Mouse (Mus musculus) 416B (cell line): ENCODE measurements around the gene Nlgn2.

Experiments used
- DNase-seq: peaks from one replicate; pipeline ENCODE4 v3.0.0; 2011; ENCODE audit warnings: low read depth

Gene Nlgn2

DNA sequence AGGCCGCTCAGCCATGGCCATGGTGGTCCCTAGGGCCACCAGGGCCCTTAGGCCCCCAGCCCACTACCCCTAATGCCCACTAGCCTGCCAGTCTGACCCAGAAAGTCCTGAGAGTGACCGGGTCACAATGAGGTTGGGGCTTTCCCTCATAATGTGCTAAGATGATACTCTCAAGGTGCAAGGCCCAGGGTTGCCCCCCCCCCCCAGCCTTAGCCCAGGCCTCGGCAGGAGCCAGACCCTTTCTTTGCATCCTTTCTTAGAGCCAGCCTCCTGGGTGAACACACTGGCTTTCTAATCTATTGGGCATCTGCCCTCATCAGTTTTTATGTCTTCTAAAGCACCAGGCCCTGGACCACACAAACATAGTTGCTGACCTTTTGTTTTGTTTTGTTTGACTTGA lies 15.5 kb downstream of the Nlgn2 start, which contains the start of gene Spem1:
Spem1 (minus strand) TSS at position 101 of the 400 bp plus-strand sequence.
- no peak for DNase-seq

GRCm38 (mm10) chr11:69818871-69819270 lies 18.7 kb downstream of the Nlgn2 start:
- peak; percentile 90 for DNase-seq

DNA sequence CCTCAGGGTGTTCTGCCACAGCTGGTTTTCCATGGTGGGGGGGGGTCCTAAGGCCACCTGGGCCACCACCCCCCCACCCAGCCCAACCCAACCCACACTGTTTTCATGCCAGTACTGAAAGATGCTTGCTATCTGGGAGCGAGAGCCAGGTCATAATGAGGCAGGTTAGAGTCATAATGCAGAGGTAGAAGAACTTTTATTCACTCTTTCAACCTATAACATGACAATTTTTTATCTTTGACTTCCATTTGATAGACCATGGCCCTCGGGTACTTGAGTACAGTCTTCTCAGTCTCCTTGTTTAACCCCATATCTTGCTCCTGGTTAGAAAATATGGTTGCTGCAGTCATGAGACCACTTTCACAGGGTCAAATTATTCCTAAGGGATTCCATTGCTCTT lies 19.2 kb downstream of the Nlgn2 start, which contains the start of gene Spem2:
Spem2 (minus strand) TSS at position 101 of the 400 bp plus-strand sequence.
- DNase-seq, result no peak

DNA sequence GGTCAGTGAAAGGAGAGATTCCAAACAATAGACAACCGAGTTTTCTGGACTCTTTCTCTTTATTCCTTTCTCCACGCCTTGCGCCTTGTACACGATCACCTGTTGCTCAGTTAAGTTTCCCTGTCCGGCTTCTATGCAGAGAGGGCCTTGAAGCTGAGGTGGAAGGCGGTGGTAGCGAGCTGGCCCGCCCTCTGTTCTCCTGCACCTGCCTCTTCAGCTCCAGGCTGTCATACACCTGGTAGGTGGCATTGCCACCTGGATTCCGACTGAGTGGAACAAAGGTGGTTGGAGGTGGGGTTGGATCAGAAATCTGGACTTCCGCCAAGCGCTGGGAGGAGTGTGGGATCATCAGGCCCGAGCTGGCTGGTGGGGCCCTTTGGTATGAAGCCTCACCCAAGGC lies 21.1 kb downstream of the Nlgn2 start:
- DNase-seq, result no peak

DNA sequence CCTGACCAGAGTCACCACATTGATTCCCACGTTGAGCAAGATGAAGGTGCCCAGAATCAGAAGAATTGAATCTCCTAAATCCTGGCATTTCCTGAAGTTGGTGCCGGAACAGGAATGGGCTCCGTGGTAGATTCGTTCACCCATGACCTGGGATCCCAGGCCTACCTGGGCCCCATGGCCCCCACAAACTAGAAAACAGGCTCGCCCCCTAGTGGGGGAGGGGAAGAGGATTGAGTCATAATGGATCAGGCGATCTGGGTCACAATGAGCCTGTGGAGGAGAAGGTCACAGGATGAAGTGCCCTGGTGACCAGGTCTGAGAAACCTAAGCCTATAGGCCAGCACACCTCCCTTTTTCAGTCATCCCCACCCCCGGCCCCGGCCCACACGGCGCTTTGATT lies 22.4 kb downstream of the Nlgn2 start, which contains the start of gene Gm39566:
Gm39566 (minus strand) TSS at position 144 of the 400 bp plus-strand sequence.
- no peak for DNase-seq

DNA sequence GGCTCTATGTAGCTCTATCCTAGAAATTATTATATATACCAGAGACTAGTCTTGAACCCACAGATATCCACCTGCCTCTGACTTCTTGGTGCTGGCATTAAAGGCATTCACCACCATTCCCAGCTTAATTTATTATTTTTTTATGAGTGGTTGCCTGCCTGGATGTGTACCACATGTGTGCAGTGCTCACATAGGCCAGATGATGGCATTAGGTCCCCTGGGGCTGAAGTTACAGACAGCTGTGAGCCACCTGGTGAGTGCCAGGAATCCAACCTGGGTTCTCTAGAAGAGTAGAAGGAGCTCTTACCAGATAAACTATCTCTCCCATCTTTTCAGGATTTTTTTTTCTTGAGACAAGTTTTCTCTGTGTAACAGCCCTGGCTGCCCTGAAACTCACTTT lies 27.3 kb downstream of the Nlgn2 start:
- DNase-seq, result no peak

GRCm38 (mm10) chr11:69807641-69808040 lies 29.9 kb downstream of the Nlgn2 start:
- DNase-seq, result no peak

GRCm38 (mm10) chr11:69806378-69806777 lies 31.2 kb downstream of the Nlgn2 start:
- peak; percentile 34 for DNase-seq

DNA sequence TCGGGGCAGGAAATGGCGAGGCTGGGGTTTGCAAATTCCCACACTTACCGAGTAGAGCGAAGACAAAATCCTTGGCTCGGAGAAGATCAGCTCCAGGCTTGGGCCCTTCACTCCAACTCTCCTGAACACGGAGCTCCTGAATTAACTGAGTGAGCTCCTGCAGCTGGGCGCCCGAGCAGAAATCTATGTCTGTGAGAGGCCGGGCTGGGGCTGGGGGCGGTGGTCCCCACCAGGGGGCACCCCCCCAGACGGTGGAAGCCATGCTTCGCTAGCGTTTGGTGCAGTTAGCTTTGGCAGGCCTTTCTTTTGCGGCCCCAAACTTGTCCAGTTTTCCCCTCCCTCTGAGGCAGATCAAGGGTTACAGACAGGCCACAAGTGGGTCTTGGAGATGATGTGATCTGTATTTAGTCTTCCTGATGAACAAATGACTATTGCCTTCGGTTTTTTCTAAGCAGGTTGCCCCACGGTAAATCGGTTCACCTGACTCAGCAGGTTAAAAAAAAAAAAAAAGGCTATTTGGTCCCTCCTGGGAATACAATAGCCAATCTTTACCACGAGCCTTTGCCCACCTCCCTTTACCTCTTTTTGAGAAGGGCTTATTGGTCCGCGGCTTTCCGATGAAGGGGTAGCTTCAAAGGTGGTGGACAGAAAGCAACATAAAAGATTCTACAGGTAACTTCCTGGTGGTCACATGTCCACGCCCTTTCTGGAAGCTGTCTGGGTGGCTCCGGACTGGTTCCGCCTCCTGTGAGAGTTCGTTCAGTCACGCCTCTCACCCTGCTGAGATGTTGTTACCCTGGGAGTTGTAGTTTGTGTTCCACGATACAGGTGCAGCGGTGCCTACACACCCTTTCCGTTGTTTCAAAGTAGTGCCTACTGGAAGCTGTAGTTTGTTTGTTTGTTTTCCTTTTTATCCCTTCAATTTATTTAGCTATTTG lies 32.3 kb downstream of the Nlgn2 start, which contains the start of gene Tmem102:
Tmem102 (minus strand) TSS at position 653 of the 938 bp plus-strand sequence.
- no peak for DNase-seq

GRCm38 (mm10) chr11:69804652-69804940 lies 33.0 kb downstream of the Nlgn2 start:
- DNase-seq, result no peak

DNA sequence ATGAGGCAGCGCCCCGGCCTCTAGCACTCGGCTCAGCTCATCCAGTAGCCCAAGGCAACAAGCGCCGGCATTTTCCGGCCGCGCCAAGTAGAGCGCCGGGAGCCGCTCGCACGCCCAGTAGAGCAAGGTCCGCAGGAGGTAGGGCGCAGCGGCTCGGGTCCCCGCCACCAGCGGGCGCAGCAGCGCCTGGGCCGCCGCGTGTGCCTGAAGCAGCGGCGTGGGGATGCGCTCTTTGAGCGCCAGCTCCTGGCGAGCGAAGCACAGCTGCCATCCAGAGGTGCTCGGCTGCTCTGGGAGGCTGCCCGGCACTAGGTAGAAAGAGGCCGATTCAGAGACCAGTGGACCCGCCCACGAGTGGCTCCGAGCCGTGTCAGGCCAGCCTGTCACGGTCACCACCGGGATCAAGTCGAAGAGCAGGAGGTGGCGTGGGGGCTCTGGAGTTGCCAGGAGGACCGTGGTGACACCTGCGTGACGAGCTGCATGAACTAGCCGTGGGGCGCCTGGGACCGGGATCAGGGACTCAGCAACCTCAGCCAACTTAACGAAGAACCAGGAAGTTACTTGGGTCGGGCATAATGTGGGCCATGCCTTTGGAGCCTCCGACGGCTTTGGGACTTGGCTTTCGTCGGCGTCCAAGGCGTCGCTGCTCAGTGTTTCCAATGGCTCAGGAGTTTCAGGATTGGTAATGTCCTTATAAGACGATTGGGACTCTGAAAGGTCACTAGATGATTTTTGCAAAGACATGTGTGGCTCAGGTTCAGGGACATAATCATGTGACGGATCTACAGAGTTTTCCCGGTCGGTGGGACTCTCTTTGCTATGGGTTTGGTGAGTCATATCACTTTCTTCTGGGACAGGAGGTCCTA lies 33.6 kb downstream of the Nlgn2 start:
- peak; percentile 52 for DNase-seq

- peak; percentile 24 for DNase-seq
These were observed 34.3 kb downstream of the Nlgn2 start for GRCm38 (mm10) chr11:69803328-69803727.

DNA sequence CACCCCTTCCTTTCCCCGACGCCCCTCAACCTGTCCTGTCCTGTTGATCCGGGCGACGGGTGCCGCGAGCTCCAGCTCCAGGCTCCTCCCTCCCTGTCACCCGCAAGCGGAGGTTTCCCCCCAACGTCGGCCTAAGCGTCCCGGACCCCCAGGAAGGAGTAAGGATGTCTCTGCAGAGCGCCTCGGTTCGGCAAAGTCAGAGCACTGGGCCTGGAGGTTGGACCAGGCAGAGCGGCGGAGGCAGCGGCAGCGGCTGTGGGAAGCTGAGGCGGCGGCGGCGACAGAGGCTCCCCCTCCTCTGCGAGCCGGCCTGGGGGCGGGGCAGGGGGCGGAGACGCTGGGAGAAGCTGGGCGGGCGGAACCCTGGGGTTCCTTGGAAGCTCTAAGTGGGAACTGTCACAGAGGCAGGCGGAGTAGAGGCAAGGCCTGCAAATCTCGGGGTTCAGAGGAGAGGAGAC lies 34.9 kb downstream of the Nlgn2 start:
- peak; percentile 70 for DNase-seq

GRCm38 (mm10) chr11:69801379-69801977 lies 36.1 kb downstream of the Nlgn2 start, which contains the start of gene Fgf11:
Gene Fgf11, minus strand, starts transcription at chr11:69801857.
- no peak for DNase-seq

GRCm38 (mm10) chr11:69800392-69801197 lies 37.0 kb downstream of the Nlgn2 start:
- no peak for DNase-seq

DNA sequence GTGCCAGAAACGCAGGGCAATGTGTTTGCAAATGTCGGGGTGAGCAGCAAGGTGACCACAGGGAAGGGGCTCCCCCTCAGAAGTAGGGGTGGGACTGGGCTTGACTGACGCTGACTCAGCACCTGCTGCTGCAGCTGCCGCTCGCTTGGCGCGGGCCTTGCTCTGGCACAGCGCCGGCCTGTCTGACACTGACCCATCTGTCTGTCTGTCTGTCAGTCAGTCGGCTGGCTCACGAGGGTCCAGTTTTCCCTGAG lies 37.5 kb downstream of the Nlgn2 start:
- DNase-seq, result no peak

GRCm38 (mm10) chr11:69799394-69800137 lies 38.0 kb downstream of the Nlgn2 start:
- DNase-seq, result no peak

GRCm38 (mm10) chr11:69797924-69798323 lies 39.7 kb downstream of the Nlgn2 start:
- peak; percentile 49 for DNase-seq

DNA sequence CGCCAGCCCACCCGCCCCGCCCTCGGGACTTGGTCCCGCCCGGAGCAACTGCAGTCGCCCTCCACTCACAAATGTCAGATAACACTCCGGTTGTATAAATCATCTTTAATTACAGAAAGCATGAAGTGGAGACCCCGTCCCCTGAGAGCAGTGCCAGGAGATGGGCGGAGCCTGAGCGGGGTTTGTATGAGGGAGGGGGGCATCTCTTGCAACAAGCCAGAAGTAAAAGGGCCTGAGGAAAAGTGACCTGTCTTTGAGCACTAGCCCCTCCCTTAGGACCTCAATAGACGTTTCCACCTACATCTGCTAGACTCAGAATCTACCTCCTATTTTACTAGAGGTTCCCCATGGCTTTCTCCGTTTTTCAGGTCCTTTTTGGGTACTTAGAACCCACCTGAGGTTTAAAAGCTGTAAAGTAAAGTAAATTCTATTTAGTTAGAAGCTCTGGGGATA lies 41.6 kb downstream of the Nlgn2 start:
- DNase-seq, result no peak

- DNase-seq, result peak; percentile 99
These were observed 42.2 kb downstream of the Nlgn2 start, which contains the start of gene Chrnb1 for GRCm38 (mm10) chr11:69795168-69795982. Gene Chrnb1, minus strand, starts transcription at chr11:69795943.
